Mouse (Mus musculus): ENCODE results near the gene Maco1.

DNA sequence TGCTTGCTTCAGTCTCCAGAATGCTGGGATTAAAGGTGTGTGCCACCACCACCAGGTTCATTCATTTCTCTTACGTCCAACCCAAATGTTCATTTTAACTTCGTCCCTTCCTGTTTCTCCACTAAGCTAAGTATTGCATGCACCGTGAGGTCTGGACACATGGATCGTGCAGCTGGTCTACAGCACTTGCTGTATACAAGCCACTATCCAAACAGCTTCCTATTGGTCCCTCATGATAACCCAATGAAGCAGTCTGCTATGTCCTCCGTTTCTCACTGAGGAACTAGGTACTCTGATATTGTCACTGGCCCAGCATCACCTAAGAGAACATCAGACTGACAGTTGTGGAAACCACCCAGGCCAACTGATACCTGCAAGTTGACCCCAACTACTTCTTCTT is 12.6 kb upstream of the Maco1 start:
- TF ChIP-seq POLR2A (IDR thresholded peaks at IDR 0.05; ENCODE audit: insufficient read depth, low read length) (no peak), CTCF (IDR thresholded peaks at IDR 0.05; ENCODE audit: low read depth, low read length) (no peak), EP300 (IDR thresholded peaks at IDR 0.05; ENCODE audit: insufficient read depth, low read depth, low read length) (no peak)

Data from ES-Bruce4 (cell line).